Mouse (Mus musculus) adrenal gland, postnatal 25 days (tissue): Measurements from ENCODE around the gene Cdc42bpb. TPM values are rescaled to one million over a fixed set of nuclear protein-coding genes. Genes with fewer than 3 reads are reported as not detected.

Experiments used
- total RNA-seq: library from RNA; stranded (reverse); gene quantifications from 2 replicates; pipeline ENCODE4 v1.2.3, GENCODE M21; 2021

Gene Cdc42bpb
- total RNA-seq, 1 experiment from 2014 or later = 123 TPM

Other genes starting within 250 kb of the Cdc42bpb start
- gene Traf3, start 211.3 kb downstream of the Cdc42bpb start, total RNA-seq = 31.6 and 32.4 TPM in 2 replicates
- not detected in 2 replicates for gene 4930595D18Rik, start 193.2 kb downstream of the Cdc42bpb start, total RNA-seq
- gene Amn, start 106.6 kb downstream of the Cdc42bpb start, total RNA-seq = 0.79 TPM in 1 of 2 replicates, not detected in the other
- gene Lbhd2, start 29.1 kb upstream of the Cdc42bpb start, total RNA-seq = 0.85 TPM in 1 of 2 replicates, not detected in the other
- gene Exoc3l4, start 39.3 kb upstream of the Cdc42bpb start, total RNA-seq = 4.4 and 5.7 TPM in 2 replicates
- 7.2 and 15.0 TPM in 2 replicates for gene Tnfaip2, start 64.8 kb upstream of the Cdc42bpb start, total RNA-seq
- gene Gm266, start 108.1 kb upstream of the Cdc42bpb start, total RNA-seq = not detected in 2 replicates
- gene Eif5, start 160.3 kb upstream of the Cdc42bpb start, total RNA-seq = 338 and 346 TPM in 2 replicates
- gene Mark3, start 196.8 kb upstream of the Cdc42bpb start, total RNA-seq = 101 and 109 TPM in 2 replicates